Mouse (Mus musculus): ENCODE results near the gene Crybg3. TPM values are rescaled to one million over a fixed set of nuclear protein-coding genes. Genes with fewer than 3 reads are reported as not detected.

Crybg3 gene
- polyA plus RNA-seq, 1 experiment from 2014 or later, result 11.6 TPM

GRCm38 (mm10) chr16:59604078-59604781, 3.5 kb upstream of the Crybg3 start:
- no peak overlapping the region for H3K27ac ChIP-seq (ENCODE audit: low read length)
- no peak for ATAC-seq (ENCODE audit: insufficient read depth, low FRiP score)
- 63% methylated on average over 15 of the region's 15 CpGs for WGBS

DNA sequence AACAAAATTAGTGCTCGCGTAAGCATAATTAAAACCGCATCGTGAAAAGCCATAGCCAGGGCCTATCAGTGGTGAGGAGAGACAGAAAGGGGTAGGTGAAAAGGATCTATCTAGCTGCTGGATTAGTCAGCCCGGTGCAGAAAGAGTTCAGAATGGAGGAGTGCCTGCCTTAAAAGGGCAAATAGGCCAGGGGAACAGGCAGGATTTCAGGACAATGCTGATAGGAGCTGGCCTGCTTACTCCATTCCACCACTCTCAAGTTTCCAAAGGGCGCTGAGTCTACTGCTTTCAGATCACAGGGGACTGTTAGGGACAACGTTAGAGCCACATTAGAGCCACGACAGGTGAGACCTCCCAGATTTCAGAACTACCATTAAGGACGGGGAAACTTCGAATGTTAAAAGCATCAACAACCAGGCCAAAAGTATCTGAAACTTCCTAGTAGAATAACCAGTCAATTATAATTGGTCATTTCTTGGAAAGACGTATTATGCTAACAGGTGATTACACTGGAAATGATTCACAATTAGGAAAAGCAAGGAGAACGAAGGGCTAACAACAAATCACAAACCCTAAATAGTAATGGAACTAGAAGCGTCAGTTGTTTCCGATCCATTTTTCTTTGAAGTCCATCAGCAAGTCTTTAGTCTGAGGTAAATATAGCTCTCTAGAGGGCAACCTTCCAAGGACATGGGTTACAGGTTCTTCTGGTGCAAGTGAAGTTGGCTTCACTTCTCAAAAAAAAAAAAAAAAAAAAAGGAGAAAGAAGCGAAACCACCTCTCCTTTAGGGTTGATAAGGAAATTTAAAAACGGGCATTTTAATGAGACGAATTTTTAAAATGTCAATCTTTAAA, 1.1 kb downstream of the Crybg3 start:
- Histone ChIP-seq H3K9me3 (replicated peaks; ENCODE audit: control insufficient read depth, low read length) (peaks cover 6% of the 10 kb centered on the region; the same call in 1 of the 2 replicates), H3K4me1 (ENCODE audit: control insufficient read depth, insufficient read depth, low read length) (peaks cover 15% of the 10 kb centered on the region), H3K36me3 (ENCODE audit: control insufficient read depth, insufficient read depth, low read length) (no peaks in the 10 kb centered on the region), H3K4me3 (replicated peaks; ENCODE audit: low read length) (peak overlapping the region; percentile 86), H3K9ac (ENCODE audit: low read length) (peak overlapping the region; percentile 93), H3K4me2 (ENCODE audit: low read depth, low read length) (peak overlapping the region; percentile 59), H3K27ac (ENCODE audit: low read length) (peak overlapping the region; percentile 94), H3K27me3 (ENCODE audit: control insufficient read depth, insufficient read depth, low read length) (no peaks in the 10 kb centered on the region)
- ATAC-seq (ENCODE audit: insufficient read depth, low FRiP score), result no peak
- WGBS, result 16% methylated on average over 17 of the region's 17 CpGs

More at GRCm38 (mm10) chr16:59604078-59604781, 3.5 kb upstream of the Crybg3 start:
- Histone ChIP-seq H3K9me3 (replicated peaks; ENCODE audit: control insufficient read depth, low read length) (peaks cover 6% of the 10 kb centered on the region; the same call in 1 of the 2 replicates), H3K4me3 (replicated peaks; ENCODE audit: low read length) (no peak overlapping the region), H3K9ac (ENCODE audit: low read length) (no peak overlapping the region), H3K36me3 (ENCODE audit: control insufficient read depth, insufficient read depth, low read length) (no peaks in the 10 kb centered on the region), H3K27me3 (ENCODE audit: control insufficient read depth, insufficient read depth, low read length) (no peaks in the 10 kb centered on the region), H3K4me1 (ENCODE audit: control insufficient read depth, insufficient read depth, low read length) (peaks cover 4% of the 10 kb centered on the region; the same call in 1 of the 2 replicates), H3K4me2 (ENCODE audit: low read depth, low read length) (no peak overlapping the region)

DNA sequence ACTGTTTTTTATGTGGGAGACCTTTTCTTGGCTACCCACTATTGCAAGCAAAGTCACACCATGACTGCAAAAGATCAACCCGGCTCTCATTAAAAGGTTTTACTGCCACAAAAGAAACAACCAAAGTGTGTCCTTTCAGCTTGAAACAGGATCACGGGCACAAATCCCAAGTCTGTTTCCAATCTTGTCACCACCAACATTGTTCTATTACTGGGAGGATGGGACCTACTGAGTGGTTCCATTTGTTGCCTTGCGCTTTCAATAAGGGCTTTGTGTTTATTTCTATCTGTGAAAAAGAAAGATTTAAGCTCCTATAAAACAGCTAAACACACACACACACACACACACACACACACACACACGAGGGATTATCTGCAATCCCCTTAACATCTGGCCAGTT, 1.8 kb downstream of the Crybg3 start:
- Histone ChIP-seq H3K4me2 (ENCODE audit: low read depth, low read length) (peak overlapping the region; percentile 59), H3K4me3 (replicated peaks; ENCODE audit: low read length) (peak overlapping the region; percentile 86), H3K9ac (ENCODE audit: low read length) (peak overlapping the region; percentile 93; the same call in 1 of the 2 replicates), H3K4me1 (ENCODE audit: control insufficient read depth, insufficient read depth, low read length) (peaks cover 15% of the 10 kb centered on the region), H3K36me3 (ENCODE audit: control insufficient read depth, insufficient read depth, low read length) (no peaks in the 10 kb centered on the region), H3K9me3 (replicated peaks; ENCODE audit: control insufficient read depth, low read length) (peaks cover 6% of the 10 kb centered on the region; the same call in 1 of the 2 replicates), H3K27me3 (ENCODE audit: control insufficient read depth, insufficient read depth, low read length) (no peaks in the 10 kb centered on the region), H3K27ac (ENCODE audit: low read length) (peak overlapping the region; percentile 94; the same call in 1 of the 2 replicates)
- WGBS, result 45% methylated on average over 4 of the region's 4 CpGs
- ATAC-seq (ENCODE audit: insufficient read depth, low FRiP score), result no peak

- ATAC-seq (ENCODE audit: insufficient read depth, low FRiP score), result no peak
- Histone ChIP-seq H3K9ac (ENCODE audit: low read length) (no peak overlapping the region), H3K4me3 (replicated peaks; ENCODE audit: low read length) (no peak overlapping the region), H3K9me3 (replicated peaks; ENCODE audit: control insufficient read depth, low read length) (peaks cover 6% of the 10 kb centered on the region; the same call in 1 of the 2 replicates), H3K4me2 (ENCODE audit: low read depth, low read length) (no peak overlapping the region), H3K4me1 (ENCODE audit: control insufficient read depth, insufficient read depth, low read length) (peaks cover 15% of the 10 kb centered on the region), H3K27ac (ENCODE audit: low read length) (no peak overlapping the region), H3K27me3 (ENCODE audit: control insufficient read depth, insufficient read depth, low read length) (no peaks in the 10 kb centered on the region), H3K36me3 (ENCODE audit: control insufficient read depth, insufficient read depth, low read length) (no peaks in the 10 kb centered on the region)
- WGBS, result 93% methylated on average over 6 of the region's 6 CpGs
Measured at GRCm38 (mm10) chr16:59597256-59597655, 3.5 kb downstream of the Crybg3 start.

GRCm38 (mm10) chr16:59594714-59595113, 6.1 kb downstream of the Crybg3 start:
- H3K4me3 ChIP-seq (replicated peaks; ENCODE audit: low read length), result no peak overlapping the region
- no peak overlapping the region for H3K4me2 ChIP-seq (ENCODE audit: low read depth, low read length)
- 59% methylated on average over 3 of the region's 3 CpGs for WGBS
- no peak for ATAC-seq (ENCODE audit: insufficient read depth, low FRiP score)
- no peak overlapping the region for H3K9ac ChIP-seq (ENCODE audit: low read length)
- no peaks in the 10 kb centered on the region for H3K9me3 ChIP-seq (replicated peaks; ENCODE audit: control insufficient read depth, low read length)
- H3K27me3 ChIP-seq (ENCODE audit: control insufficient read depth, insufficient read depth, low read length), result no peaks in the 10 kb centered on the region
- peaks cover 23% of the 10 kb centered on the region for H3K4me1 ChIP-seq (ENCODE audit: control insufficient read depth, insufficient read depth, low read length)
- H3K36me3 ChIP-seq (ENCODE audit: control insufficient read depth, insufficient read depth, low read length), result no peaks in the 10 kb centered on the region
- H3K27ac ChIP-seq (ENCODE audit: low read length), result peak overlapping the region; percentile 18; the same call in 1 of the 2 replicates

- H3K36me3 ChIP-seq (ENCODE audit: control insufficient read depth, insufficient read depth, low read length), result no peaks in the 10 kb centered on the region
- no peak overlapping the region for H3K27ac ChIP-seq (ENCODE audit: low read length)
- H3K4me1 ChIP-seq (ENCODE audit: control insufficient read depth, insufficient read depth, low read length), result peaks cover 27% of the 10 kb centered on the region
- 52% methylated on average over 6 of the region's 6 CpGs for WGBS
- no peak overlapping the region; the same call in 1 of the 2 replicates for H3K4me2 ChIP-seq (ENCODE audit: low read depth, low read length)
- no peaks in the 10 kb centered on the region for H3K27me3 ChIP-seq (ENCODE audit: control insufficient read depth, insufficient read depth, low read length)
- ATAC-seq (ENCODE audit: insufficient read depth, low FRiP score), result no peak
- no peaks in the 10 kb centered on the region for H3K9me3 ChIP-seq (replicated peaks; ENCODE audit: control insufficient read depth, low read length)
- H3K4me3 ChIP-seq (replicated peaks; ENCODE audit: low read length), result no peak overlapping the region
- H3K9ac ChIP-seq (ENCODE audit: low read length), result no peak overlapping the region
Measured at GRCm38 (mm10) chr16:59590790-59591189, 10.0 kb downstream of the Crybg3 start.

GRCm38 (mm10) chr16:59588351-59589025, 12.3 kb downstream of the Crybg3 start:
- no peak overlapping the region for H3K9ac ChIP-seq (ENCODE audit: low read length)
- no peaks in the 10 kb centered on the region for H3K9me3 ChIP-seq (replicated peaks; ENCODE audit: control insufficient read depth, low read length)
- ATAC-seq (ENCODE audit: insufficient read depth, low FRiP score), result no peak
- no peaks in the 10 kb centered on the region for H3K36me3 ChIP-seq (ENCODE audit: control insufficient read depth, insufficient read depth, low read length)
- H3K27ac ChIP-seq (ENCODE audit: low read length), result no peak overlapping the region
- H3K4me1 ChIP-seq (ENCODE audit: control insufficient read depth, insufficient read depth, low read length), result peaks cover 24% of the 10 kb centered on the region
- 88% methylated on average over 13 of the region's 13 CpGs for WGBS
- no peak overlapping the region for H3K4me3 ChIP-seq (replicated peaks; ENCODE audit: low read length)
- no peaks in the 10 kb centered on the region for H3K27me3 ChIP-seq (ENCODE audit: control insufficient read depth, insufficient read depth, low read length)
- H3K4me2 ChIP-seq (ENCODE audit: low read depth, low read length), result no peak overlapping the region

DNA sequence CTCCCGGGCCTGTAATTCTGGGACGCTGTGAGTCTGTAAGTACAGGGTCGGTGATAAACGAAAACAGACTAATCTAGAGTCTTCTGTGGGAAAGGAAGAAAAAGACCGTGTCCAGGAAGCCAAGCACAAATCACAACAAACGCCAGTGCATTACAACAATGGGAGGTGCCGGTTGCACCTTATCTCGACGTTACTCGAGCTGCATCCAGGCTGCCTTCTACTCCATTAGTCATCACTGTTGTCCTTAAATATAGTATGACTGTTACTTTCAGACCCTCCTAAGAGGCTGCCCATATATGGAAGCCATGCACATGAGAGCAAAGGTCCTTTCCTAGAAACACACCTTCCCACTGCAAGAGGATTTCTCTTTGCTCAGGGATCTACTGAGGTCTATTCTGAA, 13.0 kb downstream of the Crybg3 start:
- Histone ChIP-seq H3K36me3 (ENCODE audit: control insufficient read depth, insufficient read depth, low read length) (no peaks in the 10 kb centered on the region), H3K27me3 (ENCODE audit: control insufficient read depth, insufficient read depth, low read length) (no peaks in the 10 kb centered on the region), H3K4me2 (ENCODE audit: low read depth, low read length) (no peak overlapping the region), H3K4me3 (replicated peaks; ENCODE audit: low read length) (no peak overlapping the region), H3K27ac (ENCODE audit: low read length) (no peak overlapping the region), H3K9me3 (replicated peaks; ENCODE audit: control insufficient read depth, low read length) (no peaks in the 10 kb centered on the region), H3K9ac (ENCODE audit: low read length) (no peak overlapping the region), H3K4me1 (ENCODE audit: control insufficient read depth, insufficient read depth, low read length) (peaks cover 24% of the 10 kb centered on the region)
- ATAC-seq (ENCODE audit: insufficient read depth, low FRiP score), result peak; percentile 22; the same call in 1 of the 2 replicates
- WGBS, result 79% methylated on average over 10 of the region's 10 CpGs

All from stomach, embryonic 16.5 days (tissue).